Mouse (Mus musculus): ENCODE data around the gene Ddb1. TPM values are rescaled to one million over a fixed set of nuclear protein-coding genes. Genes with fewer than 3 reads are reported as not detected.

The Ddb1 gene
- polyA plus RNA-seq, 1 experiment from 2014 or later: 349 TPM

DNA sequence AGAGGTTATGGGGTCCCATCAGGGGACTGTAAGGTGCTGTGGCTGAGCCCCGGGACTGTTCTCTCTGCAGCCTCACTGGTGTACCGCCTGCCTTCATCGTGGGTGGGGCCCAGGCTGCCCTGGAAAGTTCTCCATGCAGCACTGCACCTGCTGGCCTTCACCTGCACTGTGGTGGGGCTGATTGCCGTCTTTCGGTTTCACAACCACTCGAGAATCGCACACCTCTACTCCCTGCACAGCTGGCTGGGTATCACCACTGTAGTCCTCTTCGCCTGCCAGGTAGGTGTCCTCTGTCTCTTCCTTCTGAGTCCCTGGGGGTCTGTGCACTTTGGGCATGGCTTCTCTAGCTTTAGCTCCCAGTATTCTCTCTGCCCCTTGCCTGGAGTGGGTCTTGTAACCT is 20.0 kb upstream of the Ddb1 start:
- Histone ChIP-seq H3K27ac (replicated peaks; ENCODE audit: low read depth, low read length) (no peak overlapping the region), H3K4me2 (ENCODE audit: low read depth, low read length) (no peak overlapping the region), H3K9ac (ENCODE audit: low read depth, low read length) (no peak overlapping the region), H3K27me3 (replicated peaks; ENCODE audit: control insufficient read depth, insufficient read depth, low read length) (no peaks in the 10 kb centered on the region), H3K4me1 (ENCODE audit: control insufficient read depth, insufficient read depth, low read length) (peaks cover 17% of the 10 kb centered on the region), H3K9me3 (ENCODE audit: control insufficient read depth, low read length) (no peaks in the 10 kb centered on the region), H3K36me3 (ENCODE audit: control insufficient read depth, insufficient read depth, low read length) (0 out of 2 replicates have a peak, but pooled peaks cover 6% of the 10 kb centered on the region), H3K4me3 (ENCODE audit: low read depth, low read length) (no peak overlapping the region)
- DNase-seq (ENCODE audit: low spot score): no peak
- no peak for ATAC-seq (ENCODE audit: low read depth)
- 87% methylated on average over 8 of the region's 8 CpGs for WGBS

DNA sequence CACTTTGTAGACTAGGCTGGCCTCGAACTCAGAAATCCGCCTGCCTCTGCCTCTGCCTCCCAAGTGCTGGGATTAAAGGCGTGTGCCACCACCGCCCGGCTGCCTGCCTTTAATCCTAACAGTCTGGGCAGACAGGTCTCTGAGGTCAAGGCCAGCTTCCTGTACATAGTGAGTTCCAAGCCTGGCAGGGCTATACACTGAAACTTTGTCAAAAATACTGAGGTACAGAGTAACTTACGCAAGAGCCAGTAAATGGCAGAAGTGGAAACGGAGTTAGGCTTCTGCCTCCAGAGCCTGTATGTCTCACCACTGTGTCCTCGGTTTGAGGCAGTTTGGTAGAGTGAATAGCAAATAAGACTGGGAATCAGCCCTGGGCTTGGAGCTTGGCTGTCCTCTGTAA is 17.9 kb upstream of the Ddb1 start:
- no peak overlapping the region for H3K4me2 ChIP-seq (ENCODE audit: low read depth, low read length)
- peaks cover 17% of the 10 kb centered on the region for H3K4me1 ChIP-seq (ENCODE audit: control insufficient read depth, insufficient read depth, low read length)
- H3K4me3 ChIP-seq (ENCODE audit: low read depth, low read length): no peak overlapping the region
- WGBS: 88% methylated on average over 8 of the region's 8 CpGs
- no peaks in the 10 kb centered on the region for H3K27me3 ChIP-seq (replicated peaks; ENCODE audit: control insufficient read depth, insufficient read depth, low read length)
- ATAC-seq (ENCODE audit: low read depth) (no peak), DNase-seq (ENCODE audit: low spot score) (no peak)
- H3K9ac ChIP-seq (ENCODE audit: low read depth, low read length): no peak overlapping the region
- 0 out of 2 replicates have a peak, but pooled peaks cover 7% of the 10 kb centered on the region for H3K36me3 ChIP-seq (ENCODE audit: control insufficient read depth, insufficient read depth, low read length)
- no peak overlapping the region for H3K27ac ChIP-seq (replicated peaks; ENCODE audit: low read depth, low read length)
- no peaks in the 10 kb centered on the region for H3K9me3 ChIP-seq (ENCODE audit: control insufficient read depth, low read length)

DNA sequence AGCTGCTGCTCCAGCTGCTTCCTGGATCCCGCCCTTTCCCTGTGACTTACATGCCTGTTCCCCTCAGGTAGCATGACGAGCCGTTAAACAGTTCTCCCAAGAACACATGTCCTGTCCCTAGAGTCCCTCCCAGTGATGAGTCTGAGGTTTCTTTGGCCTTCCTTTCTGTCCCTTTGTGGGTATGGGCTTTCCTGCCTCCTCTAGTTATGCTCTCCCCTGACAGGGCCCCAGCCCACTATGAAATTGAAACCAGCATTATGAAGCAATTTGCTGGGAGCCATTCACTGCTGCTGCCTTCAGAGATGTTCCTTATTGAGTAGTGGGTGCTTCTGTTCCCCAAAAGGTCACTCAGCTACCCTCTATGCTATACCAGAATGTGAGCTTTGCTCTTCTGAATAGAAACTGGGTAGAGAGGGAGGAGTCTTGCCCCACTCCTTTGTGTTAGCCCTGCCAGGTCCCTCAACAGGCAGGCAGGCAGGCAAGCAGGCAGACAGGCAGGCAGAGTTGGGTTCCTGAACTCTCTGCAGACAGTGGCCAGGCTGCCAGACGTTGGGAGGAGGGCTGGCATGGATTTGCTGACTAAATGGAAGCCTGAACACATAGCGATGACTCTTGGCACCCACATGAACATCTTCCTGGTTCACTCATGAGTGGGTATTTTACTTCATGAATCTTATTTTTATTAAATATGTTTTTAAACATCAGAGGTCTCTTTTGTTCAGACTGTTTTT is 15.8 kb upstream of the Ddb1 start:
- no peaks in the 10 kb centered on the region for H3K27me3 ChIP-seq (replicated peaks; ENCODE audit: control insufficient read depth, insufficient read depth, low read length)
- ATAC-seq (ENCODE audit: low read depth) (peak; percentile 83), DNase-seq (ENCODE audit: low spot score) (peak; percentile 67)
- peaks cover 13% of the 10 kb centered on the region for H3K36me3 ChIP-seq (ENCODE audit: control insufficient read depth, insufficient read depth, low read length)
- peaks cover 17% of the 10 kb centered on the region for H3K4me1 ChIP-seq (ENCODE audit: control insufficient read depth, insufficient read depth, low read length)
- WGBS: 37% methylated on average over 5 of the region's 5 CpGs
- H3K9ac ChIP-seq (ENCODE audit: low read depth, low read length): peak overlapping the region; percentile 46
- no peak overlapping the region for H3K4me3 ChIP-seq (ENCODE audit: low read depth, low read length)
- no peak overlapping the region for H3K4me2 ChIP-seq (ENCODE audit: low read depth, low read length)
- peak overlapping the region; percentile 79 for H3K27ac ChIP-seq (replicated peaks; ENCODE audit: low read depth, low read length)
- H3K9me3 ChIP-seq (ENCODE audit: control insufficient read depth, low read length): no peaks in the 10 kb centered on the region

DNA sequence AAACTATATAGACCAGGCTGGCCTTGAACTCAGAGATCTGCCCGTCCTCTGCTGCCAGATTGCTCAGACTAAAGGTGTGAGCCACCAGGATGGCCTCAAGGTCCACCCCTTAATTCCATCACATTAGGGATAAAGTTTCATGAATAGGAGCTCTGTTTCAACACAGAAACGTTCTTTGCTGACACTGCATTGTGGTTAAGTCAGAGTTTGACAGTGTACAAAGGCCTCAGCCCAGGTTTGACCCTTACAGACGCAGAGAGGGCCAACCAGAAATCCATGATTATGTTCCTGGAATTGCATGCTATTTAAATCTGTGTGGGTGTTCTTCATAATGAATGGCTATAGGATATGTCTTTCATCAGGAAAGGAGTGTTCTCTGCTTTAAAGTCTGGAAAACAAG is 14.8 kb upstream of the Ddb1 start:
- 43% methylated on average over 3 of the region's 3 CpGs for WGBS
- Histone ChIP-seq H3K9ac (ENCODE audit: low read depth, low read length) (no peak overlapping the region), H3K4me1 (ENCODE audit: control insufficient read depth, insufficient read depth, low read length) (peaks cover 17% of the 10 kb centered on the region), H3K4me3 (ENCODE audit: low read depth, low read length) (no peak overlapping the region), H3K9me3 (ENCODE audit: control insufficient read depth, low read length) (no peaks in the 10 kb centered on the region), H3K36me3 (ENCODE audit: control insufficient read depth, insufficient read depth, low read length) (peaks cover 13% of the 10 kb centered on the region), H3K4me2 (ENCODE audit: low read depth, low read length) (no peak overlapping the region), H3K27me3 (replicated peaks; ENCODE audit: control insufficient read depth, insufficient read depth, low read length) (no peaks in the 10 kb centered on the region), H3K27ac (replicated peaks; ENCODE audit: low read depth, low read length) (no peak overlapping the region)
- ATAC-seq (ENCODE audit: low read depth) (no peak), DNase-seq (ENCODE audit: low spot score) (peak; percentile 30)

DNA sequence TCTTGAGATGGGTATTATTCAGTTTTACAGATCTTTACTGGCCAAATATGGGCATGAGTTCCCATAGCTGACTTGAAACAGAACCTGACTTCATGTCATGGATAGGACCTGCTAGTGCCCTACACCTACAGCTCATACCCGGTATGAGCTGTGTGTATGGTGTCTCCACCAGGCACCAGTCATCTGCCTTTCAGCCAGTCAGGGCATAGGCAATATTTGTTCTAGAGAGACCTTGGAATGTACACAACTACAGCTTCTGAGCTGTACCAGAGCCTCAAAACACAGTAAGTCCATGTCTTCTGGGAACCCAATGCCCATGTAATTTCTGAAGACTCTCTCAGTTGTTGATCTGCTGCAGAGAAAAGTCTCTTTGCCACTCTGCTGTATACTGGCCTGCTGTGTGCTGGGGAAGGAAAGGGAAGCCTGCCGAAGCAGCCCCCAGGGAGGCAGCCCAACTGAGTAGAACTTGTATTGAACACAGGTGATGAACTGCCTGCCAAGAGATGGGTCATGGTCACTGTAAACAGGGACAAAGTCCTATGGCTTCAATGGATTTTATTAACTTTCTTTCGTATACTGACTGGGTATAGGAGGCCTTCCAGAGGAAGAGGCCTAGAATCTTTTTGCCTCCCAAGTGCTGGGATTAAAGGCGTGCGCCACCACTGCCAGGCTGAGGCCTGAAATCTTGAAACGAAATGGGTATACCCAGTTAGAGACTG is 13.3 kb upstream of the Ddb1 start:
- 91% methylated on average over 6 of the region's 6 CpGs for WGBS
- peaks cover 15% of the 10 kb centered on the region for H3K36me3 ChIP-seq (ENCODE audit: control insufficient read depth, insufficient read depth, low read length)

DNA sequence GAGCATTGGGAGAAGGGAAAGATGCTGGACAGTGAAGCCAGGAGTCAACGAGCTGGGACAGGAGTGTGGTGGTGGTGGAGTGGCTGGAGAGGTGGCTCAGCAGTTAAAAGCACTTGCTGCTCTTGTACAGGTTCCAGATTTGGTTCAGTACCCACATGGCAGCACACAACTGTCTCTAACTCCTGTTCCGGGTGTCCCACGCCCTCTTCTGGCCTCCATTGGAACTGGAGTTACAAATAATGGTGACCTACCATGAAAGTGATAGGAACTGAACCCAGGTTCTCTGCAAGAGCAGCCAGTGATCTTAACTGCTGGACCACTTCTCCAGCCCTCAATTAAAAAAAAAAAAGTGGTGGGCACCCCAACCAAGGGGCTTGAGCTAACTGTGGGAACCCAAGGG is 6.9 kb upstream of the Ddb1 start:
- 39% methylated on average over 3 of the region's 3 CpGs for WGBS
- DNase-seq (ENCODE audit: low spot score): no peak
- no peak overlapping the region for H3K9ac ChIP-seq (ENCODE audit: low read depth, low read length)
- no peaks in the 10 kb centered on the region for H3K9me3 ChIP-seq (ENCODE audit: control insufficient read depth, low read length)
- 0 out of 2 replicates have a peak, but pooled peaks cover 3% of the 10 kb centered on the region for H3K4me1 ChIP-seq (ENCODE audit: control insufficient read depth, insufficient read depth, low read length)
- H3K36me3 ChIP-seq (ENCODE audit: control insufficient read depth, insufficient read depth, low read length): peaks cover 32% of the 10 kb centered on the region
- H3K4me2 ChIP-seq (ENCODE audit: low read depth, low read length): no peak overlapping the region
- H3K4me3 ChIP-seq (ENCODE audit: low read depth, low read length): no peak overlapping the region
- no peak overlapping the region for H3K27ac ChIP-seq (replicated peaks; ENCODE audit: low read depth, low read length)
- H3K27me3 ChIP-seq (replicated peaks; ENCODE audit: control insufficient read depth, insufficient read depth, low read length): no peaks in the 10 kb centered on the region
- no peak for ATAC-seq (ENCODE audit: low read depth)

More for the DNA sequence above, 13.3 kb upstream of the Ddb1 start:
- Histone ChIP-seq H3K4me3 (ENCODE audit: low read depth, low read length) (no peak overlapping the region), H3K4me1 (ENCODE audit: control insufficient read depth, insufficient read depth, low read length) (peaks cover 17% of the 10 kb centered on the region), H3K9me3 (ENCODE audit: control insufficient read depth, low read length) (no peaks in the 10 kb centered on the region), H3K27ac (replicated peaks; ENCODE audit: low read depth, low read length) (no peak overlapping the region), H3K27me3 (replicated peaks; ENCODE audit: control insufficient read depth, insufficient read depth, low read length) (no peaks in the 10 kb centered on the region), H3K9ac (ENCODE audit: low read depth, low read length) (no peak overlapping the region), H3K4me2 (ENCODE audit: low read depth, low read length) (no peak overlapping the region)
- no peak for ATAC-seq (ENCODE audit: low read depth)
- DNase-seq (ENCODE audit: low spot score): no peak

DNA sequence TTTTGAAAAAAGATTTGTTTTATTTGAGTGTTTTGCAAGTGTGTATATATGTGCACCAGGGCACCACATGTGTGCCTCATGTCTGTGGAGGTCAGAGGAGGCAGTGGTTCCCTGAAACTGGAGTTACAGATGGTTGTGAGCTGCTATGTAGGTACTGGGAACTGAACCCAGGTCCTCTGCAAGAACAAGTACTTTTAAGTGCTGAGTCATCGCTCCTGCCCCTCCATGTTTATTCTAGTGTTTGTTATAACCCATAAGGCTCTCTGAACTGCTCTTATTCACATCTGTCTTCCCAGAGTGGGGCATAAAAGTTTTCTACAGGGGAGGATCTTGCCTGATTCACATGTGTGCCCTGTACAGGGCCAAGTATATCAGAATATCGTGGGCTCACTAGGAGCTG is 5.5 kb upstream of the Ddb1 start:
- H3K4me2 ChIP-seq (ENCODE audit: low read depth, low read length): no peak overlapping the region
- no peak overlapping the region for H3K27ac ChIP-seq (replicated peaks; ENCODE audit: low read depth, low read length)
- ATAC-seq (ENCODE audit: low read depth): no peak
- no peak for DNase-seq (ENCODE audit: low spot score)
- no peaks in the 10 kb centered on the region for H3K27me3 ChIP-seq (replicated peaks; ENCODE audit: control insufficient read depth, insufficient read depth, low read length)
- H3K9ac ChIP-seq (ENCODE audit: low read depth, low read length): no peak overlapping the region
- 81% methylated on average over 2 of the region's 2 CpGs for WGBS
- H3K36me3 ChIP-seq (ENCODE audit: control insufficient read depth, insufficient read depth, low read length): peaks cover 29% of the 10 kb centered on the region; the same call in 1 of the 2 replicates
- peaks cover 7% of the 10 kb centered on the region; the same call in 1 of the 2 replicates for H3K4me1 ChIP-seq (ENCODE audit: control insufficient read depth, insufficient read depth, low read length)
- H3K9me3 ChIP-seq (ENCODE audit: control insufficient read depth, low read length): no peaks in the 10 kb centered on the region
- H3K4me3 ChIP-seq (ENCODE audit: low read depth, low read length): no peak overlapping the region

DNA sequence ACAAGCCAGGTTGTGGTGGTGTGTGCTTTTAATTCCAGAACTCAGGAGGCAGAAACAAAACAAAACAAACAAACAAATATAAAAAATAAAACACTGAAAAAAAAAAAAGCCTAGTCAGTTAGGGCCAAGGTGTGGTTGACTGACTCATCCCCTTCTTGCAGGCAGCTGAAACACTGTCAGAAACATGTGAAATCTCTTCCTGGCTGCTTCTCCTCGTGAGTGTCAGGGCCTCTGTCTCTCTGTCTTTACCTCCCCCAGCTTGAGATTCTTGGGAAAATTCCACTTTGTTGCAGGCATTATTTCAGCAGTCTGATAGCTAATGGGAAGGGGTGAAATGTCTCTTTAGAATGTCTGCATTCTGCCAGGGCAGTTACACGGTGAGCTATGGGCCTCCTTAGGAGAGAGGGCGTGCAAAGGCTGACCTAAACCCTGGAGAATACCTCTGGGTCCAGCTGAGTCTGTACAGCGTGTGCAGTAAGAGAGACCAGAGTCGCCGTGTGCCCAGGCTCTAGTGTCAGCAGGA is 2.8 kb upstream of the Ddb1 start:
- 6% methylated on average over 6 of the region's 6 CpGs for WGBS
- H3K36me3 ChIP-seq (ENCODE audit: control insufficient read depth, insufficient read depth, low read length): peaks cover 24% of the 10 kb centered on the region; the same call in 1 of the 2 replicates
- DNase-seq (ENCODE audit: low spot score) (no peak), ATAC-seq (ENCODE audit: low read depth) (peak; percentile 16; the same call in 1 of the 2 replicates)
- peak overlapping the region; percentile 56 for H3K4me2 ChIP-seq (ENCODE audit: low read depth, low read length)
- peaks cover 14% of the 10 kb centered on the region for H3K4me1 ChIP-seq (ENCODE audit: control insufficient read depth, insufficient read depth, low read length)
- H3K4me3 ChIP-seq (ENCODE audit: low read depth, low read length): peak overlapping the region; percentile 32
- H3K27ac ChIP-seq (replicated peaks; ENCODE audit: low read depth, low read length): peak overlapping the region; percentile 91
- peak overlapping the region; percentile 61 for H3K9ac ChIP-seq (ENCODE audit: low read depth, low read length)
- H3K9me3 ChIP-seq (ENCODE audit: control insufficient read depth, low read length): no peaks in the 10 kb centered on the region
- H3K27me3 ChIP-seq (replicated peaks; ENCODE audit: control insufficient read depth, insufficient read depth, low read length): no peaks in the 10 kb centered on the region

Data from embryonic facial prominence, embryonic 14.5 days (tissue).